Mouse (Mus musculus) embryo, embryonic 10 days (tissue): ENCODE data around the gene Slc25a36.

ENCODE experiments used
- DNase-seq: peaks from one replicate; pipeline ENCODE4 v3.0.0-alpha.2; 2015; ENCODE audit warnings: low spot score

Slc25a36 gene

DNA sequence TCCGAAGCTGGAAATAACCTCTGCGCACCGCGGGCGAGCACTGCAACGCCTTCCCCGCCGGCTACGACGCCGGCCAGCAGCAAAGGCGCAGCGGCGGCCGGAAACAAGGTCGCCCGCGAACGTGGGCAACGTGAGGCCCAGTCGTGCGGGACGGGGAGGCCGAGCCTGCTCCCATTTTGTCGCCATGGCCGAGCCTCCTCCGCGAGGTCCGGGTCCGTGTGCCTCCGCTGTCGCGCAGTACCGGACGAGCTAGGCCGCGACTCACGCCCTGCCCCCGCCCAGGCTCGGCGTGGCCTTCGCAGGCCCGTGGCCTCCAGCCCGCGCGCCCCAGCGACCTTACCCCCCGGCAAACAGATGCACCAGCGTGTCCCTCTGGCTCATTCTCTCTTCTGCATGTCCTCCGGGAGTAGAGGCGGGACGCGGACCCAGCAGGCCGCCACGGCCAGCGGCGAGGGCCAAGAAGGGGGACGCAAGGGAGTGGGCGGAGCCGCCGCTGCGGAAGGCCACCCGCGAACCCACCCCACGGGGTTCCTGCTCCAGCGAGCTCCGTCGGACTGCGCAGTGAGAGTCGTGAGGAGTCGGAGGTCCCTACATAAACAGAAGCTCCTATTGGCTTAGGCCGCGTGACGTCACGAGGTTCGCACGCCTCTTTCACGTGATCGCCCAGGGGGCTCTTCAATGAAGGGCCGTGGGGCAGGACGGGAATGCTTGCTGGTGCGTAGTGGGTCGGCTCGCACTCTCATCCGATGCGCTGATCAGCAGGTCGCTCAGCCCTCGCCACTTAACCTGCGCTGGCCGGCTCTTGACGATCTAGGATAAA, at the start of gene Slc25a36:
TSS of gene Slc25a36 (minus strand) at position 587 of the 820 bp plus-strand sequence.
- peak; percentile 100 for DNase-seq

DNA sequence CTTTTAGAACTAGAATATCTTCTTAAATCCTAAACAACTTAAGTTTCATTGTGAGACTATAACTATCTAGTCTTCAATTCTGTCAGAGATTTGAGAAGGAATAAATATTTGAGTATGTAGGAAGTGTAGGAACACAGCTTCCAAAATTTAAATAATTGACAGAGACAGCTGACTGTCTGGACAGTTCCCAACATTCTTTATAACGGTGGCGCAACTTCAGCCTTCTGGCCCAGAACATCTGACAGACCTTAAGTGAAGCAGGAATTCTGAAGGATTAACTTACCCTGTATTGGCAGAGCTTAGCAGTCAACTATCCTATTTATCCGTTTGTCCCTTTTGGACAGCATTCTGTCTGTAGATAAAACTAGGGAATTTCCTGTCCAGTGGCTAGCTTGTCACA, 47.5 kb upstream of the Slc25a36 start:
- no peak for DNase-seq

DNA sequence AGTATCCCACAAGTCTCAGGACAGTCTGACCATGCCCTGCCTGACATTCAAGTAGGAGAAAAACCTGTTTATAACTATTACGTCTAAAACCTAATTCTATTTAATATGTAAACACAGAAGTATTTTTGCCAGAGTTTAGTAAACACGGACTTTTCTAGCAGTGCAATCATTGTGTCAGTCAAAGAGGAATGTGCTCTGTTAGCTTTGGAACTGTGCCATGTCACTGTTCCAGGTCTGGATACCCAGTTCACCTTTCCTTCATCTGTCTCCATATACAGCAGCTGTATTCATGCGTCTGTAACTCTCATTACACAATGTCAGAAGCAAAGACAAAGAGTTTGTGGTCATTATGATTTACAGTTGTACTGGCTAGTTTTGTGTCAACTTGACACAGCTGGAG, 45.0 kb upstream of the Slc25a36 start:
- no peak for DNase-seq

DNA sequence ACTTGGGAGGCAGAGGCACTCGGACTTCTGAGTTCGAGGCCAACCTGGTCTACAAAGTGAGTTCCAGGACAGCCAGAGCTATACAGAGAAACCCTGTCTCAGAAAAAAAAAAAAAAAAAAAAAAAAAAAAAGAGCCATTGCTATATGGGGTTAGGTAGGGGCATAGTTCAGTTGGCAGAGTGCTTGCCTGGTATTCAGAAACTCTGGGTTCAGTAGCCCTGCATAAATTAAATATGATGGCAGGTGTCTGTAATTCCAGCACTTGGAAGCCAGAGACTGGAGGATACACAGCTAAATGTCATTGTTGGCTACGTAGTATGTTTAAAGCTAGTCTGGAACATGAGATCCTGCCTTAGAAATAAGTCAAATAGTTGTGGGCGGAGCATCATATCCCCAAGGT, 44.0 kb upstream of the Slc25a36 start:
- DNase-seq = no peak

DNA sequence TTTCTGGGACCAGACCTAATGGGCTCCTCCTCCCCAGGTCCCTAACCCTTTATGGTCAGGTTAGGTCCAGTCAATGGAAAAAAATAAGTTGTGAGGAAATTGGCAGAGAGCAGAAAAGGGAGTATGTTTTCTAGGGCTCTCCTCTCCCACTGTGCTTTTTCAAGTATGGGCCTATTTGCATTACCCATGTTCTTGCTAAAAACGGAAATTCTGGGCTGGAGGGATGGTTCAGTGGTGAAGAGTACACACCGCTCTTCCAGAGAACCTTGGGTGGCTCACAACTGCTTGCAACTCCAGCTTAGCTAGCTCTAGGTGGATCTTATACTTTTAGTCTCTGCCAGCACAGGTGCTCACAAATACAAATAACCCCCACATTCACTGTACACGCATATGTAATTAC, 42.0 kb upstream of the Slc25a36 start:
- DNase-seq = no peak

DNA sequence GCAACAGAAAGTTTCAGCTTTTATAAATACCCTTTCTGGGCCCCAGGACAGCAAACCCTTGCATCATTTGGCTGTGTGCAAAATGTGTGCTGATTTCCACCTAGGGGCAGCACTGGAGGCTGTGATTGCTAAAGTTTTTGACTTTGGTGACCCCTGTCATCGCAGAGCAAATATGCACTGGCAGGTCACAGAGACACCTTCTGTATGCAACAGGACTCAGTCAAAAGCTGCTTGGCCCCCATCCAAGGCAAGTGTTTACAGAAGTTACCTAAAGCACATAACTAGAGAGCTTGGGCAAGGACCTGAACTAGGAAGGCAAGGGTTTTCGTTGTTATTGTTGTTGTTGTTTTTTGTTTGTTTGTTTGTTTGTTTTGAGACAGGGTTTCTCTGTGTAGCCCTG, 36.3 kb upstream of the Slc25a36 start:
- DNase-seq = no peak

DNA sequence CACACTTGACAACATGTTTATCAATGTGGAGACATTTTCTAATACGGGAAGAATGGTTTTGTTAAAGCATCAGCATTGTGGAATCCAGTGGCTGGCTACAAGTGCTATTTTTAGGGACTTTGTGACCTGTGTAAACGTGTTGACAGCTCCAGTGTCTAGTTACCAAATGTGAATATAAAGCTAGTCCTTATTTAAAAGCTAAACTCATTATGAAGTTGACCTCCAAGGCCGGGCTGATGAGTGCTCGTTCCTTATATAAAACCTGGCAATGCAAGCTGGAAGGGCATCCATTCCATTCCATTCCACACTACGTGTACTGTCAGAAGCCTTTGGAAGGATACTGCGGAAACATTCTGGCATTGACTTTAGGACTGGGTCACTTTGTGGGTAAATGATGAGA, 34.4 kb upstream of the Slc25a36 start:
- no peak for DNase-seq

DNA sequence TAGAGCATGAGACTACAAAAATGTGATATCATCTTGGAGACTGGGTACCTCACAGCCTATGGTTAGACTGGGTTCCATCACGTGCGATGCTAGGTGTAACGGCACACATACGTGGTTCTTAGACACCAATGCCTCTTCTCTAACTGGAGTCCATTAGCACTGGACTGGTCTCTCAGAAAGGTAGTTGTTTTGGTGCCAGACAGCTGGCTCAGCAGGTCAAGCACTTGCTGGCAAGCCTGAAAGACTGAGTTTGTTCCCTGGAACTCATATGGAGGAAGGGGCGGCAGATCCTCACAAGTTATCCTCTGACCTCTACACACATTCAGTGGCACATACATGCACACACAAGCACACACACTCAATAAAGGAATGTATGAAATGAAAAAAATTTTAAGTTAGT, 32.5 kb upstream of the Slc25a36 start:
- no peak for DNase-seq

DNA sequence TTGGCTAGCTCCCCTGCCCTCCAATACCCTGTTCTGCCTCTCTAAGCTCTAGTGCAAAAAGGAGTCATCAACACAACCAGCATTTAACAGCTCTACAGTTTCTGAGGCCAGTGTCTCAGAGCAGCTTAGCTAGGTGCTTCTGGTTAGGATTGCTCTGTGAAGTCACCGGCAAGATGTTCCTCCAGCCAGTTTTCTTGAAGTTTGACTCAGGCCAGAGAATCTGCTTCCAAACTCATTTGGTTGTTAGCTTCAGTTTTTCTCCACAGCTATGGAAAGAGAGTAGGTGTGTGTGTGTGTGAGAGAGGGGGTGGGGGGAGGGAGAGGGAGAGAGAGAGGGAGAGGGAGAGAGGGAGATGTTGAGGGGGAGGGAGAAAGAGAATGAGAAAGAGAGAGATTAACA, 31.6 kb upstream of the Slc25a36 start:
- DNase-seq = no peak

DNA sequence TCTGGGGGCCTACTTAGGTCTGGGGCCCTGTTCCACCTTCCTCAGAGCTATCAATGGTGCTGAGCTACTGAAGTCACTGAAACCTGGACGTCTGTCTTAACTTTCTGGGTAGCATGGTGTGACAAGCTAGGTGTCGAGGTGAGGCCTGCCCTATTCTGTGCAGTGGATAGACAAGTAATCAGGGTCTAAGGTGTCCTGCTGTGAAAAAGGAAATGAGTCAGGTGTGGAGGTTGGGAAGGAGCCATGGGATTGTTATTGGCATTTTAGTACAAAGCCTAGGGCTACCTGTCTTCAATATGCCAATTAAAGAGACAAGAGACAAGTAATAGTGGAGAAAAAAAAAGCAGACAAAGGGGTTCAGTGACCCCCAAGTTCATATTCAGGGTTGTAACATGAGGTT, 30.8 kb upstream of the Slc25a36 start:
- DNase-seq = no peak

DNA sequence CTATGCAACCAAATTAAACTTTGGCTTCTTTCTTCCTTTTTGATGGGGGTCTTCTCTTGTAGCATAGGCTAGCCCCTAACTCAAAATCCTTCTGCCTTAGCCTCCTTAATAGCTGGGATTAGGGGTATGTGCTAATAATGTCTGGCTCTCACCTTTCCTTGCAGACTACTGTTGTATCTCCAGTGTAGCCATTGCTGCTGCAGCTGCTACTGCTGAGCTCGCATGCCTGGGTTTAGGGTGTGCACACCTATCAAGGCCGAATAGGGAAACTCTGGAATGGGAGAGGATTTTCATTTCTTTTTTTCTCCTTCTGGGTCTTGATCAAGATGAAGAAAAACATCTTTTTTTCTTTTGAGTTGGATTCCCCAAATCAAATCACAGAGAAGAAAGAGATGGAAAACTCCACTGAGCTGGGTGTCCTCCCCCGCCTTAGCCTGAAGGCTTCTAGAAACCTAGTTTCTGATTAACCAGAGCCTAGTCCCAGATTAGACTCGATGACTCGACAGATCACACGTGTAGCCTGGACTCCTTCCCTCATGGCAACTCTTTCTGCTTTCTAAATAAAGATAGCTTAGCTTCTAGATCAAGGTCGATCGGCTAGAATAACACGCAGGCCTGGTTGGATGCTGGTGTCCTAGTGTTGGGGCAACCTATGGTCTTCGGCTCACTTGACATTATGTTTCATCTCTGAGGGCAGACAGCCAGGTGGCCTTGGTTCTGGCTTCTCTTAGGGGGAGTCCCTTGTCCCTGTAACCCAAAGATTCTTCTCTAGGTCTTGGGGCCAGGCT, 29.4 kb upstream of the Slc25a36 start:
- no peak for DNase-seq

DNA sequence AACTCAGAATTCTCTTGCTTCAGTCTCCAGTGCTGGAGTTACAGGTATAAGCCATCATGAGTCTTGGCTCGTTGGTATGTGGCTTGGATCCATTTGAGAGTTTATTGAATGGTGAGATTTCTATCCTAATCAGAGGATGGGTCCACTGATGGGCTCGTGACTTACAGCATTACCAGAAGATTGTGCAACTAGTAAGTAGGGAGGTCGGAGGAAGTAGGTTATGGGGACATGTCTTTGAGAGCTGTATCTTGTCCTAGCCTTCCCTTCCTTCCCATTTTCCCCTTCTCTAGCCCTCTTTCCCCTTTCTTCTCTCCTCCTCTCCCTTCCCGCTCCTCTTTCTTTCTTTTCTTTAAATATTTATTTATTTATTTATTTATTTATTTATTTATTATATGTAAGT, 26.7 kb upstream of the Slc25a36 start:
- no peak for DNase-seq

DNA sequence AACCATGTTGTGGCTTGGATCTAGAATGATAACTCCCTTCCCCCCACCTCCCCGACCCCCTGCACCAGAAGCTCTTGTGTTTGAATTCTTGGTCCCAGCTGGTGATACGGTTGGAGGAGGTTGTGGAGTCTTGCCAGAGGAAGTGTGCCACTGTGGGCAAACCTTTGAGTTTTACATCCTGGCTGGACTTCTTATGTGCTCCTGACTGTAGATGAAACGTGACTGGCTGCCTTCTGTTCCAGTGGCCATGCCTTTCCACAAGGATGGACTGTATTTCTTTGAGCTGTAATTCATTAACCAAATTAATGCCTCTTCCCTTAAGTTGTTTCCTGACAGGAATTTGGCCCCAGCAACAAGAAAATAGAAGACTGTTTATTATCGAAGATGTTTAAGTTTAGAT, 26.2 kb upstream of the Slc25a36 start:
- no peak for DNase-seq

DNA sequence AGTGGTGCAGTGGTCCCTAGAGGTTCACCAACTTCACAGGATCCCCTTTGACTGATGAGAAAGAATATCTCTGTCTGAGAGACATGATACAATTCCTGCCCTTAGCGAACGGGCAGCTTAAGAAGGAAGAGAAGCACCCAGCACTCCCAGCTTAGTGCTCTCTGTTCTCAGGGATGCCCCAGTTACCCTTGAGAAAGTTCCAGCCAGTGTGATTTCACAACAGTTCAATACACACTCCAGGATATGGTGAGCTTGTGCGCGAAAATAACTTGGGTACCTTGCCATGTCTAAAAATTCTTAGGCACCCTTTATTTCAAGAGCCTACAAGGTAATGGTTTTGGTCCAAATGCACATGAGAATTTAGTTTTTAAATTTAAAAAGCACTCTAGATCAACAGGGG, 24.9 kb upstream of the Slc25a36 start:
- DNase-seq = no peak

DNA sequence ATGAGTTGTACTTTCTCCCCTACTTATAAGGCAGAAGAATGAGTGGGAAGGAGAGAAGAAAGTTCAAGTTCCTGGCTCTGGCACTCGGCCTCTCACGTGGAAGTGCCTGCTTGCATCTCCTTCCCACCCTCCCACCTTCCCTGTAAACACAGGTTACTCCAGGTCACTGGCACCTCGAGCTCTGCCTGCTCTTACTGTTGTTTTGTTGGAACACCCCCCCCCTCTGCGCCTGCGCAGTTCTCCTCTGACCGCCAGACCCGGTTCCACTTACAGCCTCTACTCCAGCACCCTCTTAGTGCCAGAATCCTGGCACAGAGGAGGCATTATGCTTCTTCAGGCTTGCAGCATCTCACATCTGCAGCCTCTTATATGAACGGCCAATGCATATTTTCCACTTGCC, 22.2 kb upstream of the Slc25a36 start:
- DNase-seq = no peak

DNA sequence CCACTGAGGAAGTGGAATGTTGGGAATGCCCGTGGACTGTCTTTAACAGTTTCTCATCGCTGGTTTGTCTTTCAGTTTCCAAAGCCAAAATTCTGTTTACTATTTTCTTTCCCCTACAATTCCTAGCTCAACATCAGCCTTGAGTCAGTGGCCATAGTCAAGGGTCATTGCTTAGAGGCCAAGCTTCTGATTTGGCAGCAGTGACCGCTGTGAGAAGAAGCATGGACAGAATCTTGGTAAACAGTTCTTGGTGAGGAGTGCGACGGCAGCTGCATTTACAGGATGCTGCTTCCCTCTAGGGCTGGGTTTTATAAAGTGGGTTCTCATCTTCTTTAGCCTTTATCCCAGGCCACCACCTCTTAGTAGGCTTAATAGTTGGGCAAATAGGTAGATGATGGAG, 19.0 kb upstream of the Slc25a36 start:
- DNase-seq = no peak

DNA sequence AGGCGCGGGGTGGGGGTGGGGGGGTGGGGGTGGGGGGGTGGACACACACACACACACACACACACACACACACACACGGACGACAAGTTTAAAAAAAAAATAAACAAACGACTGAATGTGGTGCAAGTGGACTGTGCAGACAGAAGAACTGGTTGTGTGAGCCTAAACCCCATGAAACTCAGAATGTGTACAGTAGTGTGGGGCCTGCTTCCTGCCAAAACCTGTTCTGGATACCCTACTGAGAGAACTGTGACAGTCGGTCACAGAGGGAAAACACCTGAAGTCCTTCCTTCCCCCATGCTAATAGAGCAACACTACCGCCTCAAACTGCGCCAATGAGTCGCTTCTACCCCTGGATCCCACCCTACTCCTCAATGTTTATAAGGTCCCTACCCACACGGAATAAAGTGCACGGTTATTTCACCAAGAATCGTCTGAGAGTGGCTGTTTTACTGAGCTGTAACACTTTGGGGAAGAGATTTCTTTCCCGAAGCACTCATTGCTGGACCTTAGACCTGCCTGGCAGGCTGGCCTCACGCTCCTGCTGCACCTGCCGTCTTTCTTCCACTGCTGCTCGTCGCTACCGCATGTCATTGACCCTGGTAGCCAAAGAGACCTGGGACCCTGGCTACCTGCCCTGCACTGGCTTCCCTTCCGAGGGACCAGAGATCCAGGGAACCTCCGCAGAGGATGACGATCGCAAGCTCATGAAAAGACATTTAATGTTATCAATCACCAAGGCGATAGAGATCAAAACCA, 13.2 kb upstream of the Slc25a36 start:
- DNase-seq = no peak

DNA sequence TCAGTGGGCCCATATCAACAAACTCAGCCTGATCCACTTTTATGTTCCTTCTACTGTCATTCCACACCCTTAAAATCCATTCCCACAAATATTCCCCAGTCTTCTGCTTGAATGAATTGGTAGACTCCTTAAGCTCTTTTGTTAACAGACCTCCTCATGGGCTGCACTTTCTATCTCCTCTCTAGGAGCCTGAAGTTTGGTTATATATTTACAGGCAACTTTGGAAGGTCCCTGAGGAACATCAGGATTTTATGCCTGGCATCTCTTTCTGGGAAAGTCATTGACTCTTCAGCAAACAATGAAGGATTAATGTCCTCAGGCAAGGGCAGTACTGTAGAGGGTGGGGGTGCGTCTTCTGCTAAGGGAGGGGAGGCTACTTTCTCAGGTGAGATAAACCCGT, 10.5 kb upstream of the Slc25a36 start:
- no peak for DNase-seq

DNA sequence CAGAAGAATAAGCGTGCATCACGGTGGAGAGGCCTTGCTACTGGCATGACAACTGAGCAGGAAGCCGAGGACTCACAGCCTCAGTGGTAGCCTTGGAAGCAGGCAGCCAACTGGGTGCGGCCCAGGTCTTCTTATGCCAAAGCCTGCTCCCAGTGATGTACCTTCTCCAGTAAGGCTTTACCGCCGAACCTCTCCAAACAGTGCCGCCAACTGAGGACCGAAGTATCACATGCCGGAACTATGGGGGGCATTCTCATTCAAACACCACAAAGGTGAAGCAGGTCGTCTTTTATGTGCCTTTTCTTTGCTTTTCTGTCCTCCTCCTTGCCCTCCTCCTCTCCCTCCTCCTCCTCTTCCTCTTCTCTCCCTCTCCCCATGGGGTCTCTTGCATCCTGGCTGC, 3.3 kb upstream of the Slc25a36 start:
- DNase-seq = no peak

DNA sequence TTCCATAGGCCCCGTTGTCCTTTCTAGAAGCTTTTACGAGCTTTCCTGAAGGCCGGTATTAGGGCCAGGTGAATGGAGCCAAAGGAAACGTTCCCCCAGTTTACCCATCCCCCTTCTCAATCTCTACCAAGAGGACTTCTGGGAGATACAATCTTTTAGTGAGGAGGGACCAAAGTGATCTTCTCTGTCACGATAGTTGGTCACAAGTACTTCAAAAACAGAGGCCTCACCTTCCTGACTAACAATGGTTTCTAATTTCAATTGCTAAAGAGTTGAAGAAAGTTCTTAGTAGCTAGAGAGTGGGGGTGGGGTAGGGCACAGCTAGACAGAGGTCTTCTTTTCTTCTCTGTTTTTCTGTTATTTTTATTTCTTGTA, 2.6 kb upstream of the Slc25a36 start:
- no peak for DNase-seq

DNA sequence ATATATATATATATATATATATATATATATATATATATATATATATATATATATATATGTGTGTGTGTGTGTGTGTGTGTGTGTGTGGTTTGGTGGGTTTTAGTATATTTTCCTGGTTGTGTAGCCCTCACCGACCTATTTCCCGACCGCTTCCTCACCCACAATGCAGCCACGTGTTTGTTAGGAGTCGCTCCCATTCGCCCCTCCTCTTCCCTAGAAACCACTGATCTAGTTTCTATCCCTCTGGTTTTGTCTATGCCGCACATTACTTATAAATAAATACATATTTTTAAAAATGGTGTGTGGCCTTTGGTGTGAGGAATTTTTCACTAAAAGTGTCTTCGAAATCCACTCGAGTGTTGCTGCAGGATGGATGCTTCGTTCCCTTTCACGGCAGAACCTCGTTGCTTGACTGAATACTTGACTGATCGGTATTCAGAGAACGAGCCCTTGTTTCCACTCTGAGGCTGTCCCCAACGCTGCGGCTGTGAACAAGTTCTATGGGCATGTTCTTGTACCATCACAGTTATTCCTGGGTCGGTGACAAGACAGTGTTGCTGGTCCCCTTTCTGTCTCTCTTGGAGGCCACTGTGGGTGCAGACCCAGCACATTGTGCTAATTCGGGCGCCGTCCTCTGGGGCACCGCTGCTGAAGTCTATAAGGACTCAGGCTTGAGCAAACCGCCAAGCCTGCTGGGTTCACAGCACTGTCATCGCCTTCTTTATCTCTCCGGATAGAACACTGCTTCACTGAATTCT, 2.0 kb upstream of the Slc25a36 start:
- no peak for DNase-seq

DNA sequence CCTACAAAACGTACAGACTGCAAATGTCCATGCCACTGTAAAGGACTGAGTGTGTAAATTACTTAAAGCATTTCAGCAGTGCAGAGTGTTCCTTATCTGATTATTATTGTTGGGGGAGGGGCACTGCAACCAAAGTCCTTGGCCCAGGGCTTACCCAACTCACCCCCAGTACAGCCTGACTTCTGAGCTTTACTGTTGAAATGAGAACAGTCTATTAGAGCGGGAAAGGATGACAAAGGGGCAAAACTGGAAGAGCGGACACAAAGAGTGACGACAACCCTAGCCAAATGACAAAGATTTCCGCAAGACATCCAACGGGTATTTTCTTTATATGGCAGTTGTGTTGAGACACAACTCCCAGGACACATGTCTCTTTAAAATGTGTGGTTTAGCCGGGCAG, 1.3 kb upstream of the Slc25a36 start:
- DNase-seq = no peak
